Mouse (Mus musculus): ENCODE measurements around the gene Map3k20. TPM values are rescaled to one million over a fixed set of nuclear protein-coding genes. Genes with fewer than 3 reads are reported as not detected.
A peak's percentile ranks its signal among the peaks of the same experiment; 100 is the strongest.

Map3k20 gene
- 7.4 and 9.4 TPM in 2 replicates for polyA plus RNA-seq (2016; fragmentation: Nextera tagmentation; extraction: Ambion mirVana)

DNA sequence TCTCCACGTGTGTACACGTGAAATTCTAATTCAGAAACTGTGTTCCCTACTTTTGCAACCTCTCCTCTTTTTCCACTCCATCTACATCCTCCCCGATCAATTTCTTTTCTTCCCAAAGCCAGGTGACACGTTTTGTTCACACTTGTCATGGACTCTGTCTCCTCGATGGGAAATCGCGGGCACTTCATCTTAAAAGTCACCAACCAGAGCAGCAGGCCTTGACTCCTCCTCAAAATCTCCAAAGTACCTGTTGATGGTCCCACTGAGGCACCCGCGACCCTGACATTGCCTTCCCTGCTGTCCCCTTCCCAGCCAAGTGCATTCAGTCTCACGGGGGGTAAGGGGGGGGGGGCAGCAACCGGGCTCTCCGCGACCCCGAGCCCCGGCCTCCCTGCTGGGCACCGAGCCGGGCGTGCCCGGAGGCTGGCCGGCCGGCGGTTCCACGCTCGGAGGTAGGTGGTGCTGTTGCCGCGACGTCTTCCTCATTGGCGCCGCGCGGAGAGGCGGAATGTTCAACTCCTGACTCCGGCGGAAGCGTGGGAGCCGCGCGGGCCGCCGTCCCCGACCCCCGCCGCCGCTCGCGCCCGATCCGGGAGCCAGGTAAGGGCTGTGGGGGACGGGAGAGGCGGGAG is at the start of gene Map3k20:
TSS of gene Map3k20 (plus strand) at position 382 of the 632 bp plus-strand sequence.
- H3K36me3 ChIP-seq: no peaks in the 10 kb centered on the region
- H3K4me3 ChIP-seq: peak within 1 kb of the TSS; percentile 93
- H3K27me3 ChIP-seq (ENCODE audit: insufficient read depth, poor library complexity, severe bottlenecking): peaks cover 3% of the 10 kb centered on the region; the same call in 1 of the 2 replicates
- WGBS: 2% methylated on average over 50 of the region's 50 CpGs
- no peaks in the 10 kb centered on the region for H3K9me3 ChIP-seq
- H3K27ac ChIP-seq: peak within 1 kb of the TSS; percentile 95
- peaks cover 24% of the 10 kb centered on the region for H3K4me1 ChIP-seq (replicated peaks)
- peak; percentile 80 for DNase-seq (ENCODE audit: low spot score)

- WGBS: 88% methylated on average over 2 of the region's 2 CpGs
- H3K9me3 ChIP-seq: no peaks in the 10 kb centered on the region
- peaks cover 36% of the 10 kb centered on the region for H3K4me1 ChIP-seq (replicated peaks)
- no peaks in the 10 kb centered on the region for H3K36me3 ChIP-seq
- no peak for DNase-seq (ENCODE audit: low spot score)
- H3K4me3 ChIP-seq: no peak overlapping the region
- H3K27ac ChIP-seq: no peak overlapping the region
- H3K27me3 ChIP-seq (ENCODE audit: insufficient read depth, poor library complexity, severe bottlenecking): peaks cover 11% of the 10 kb centered on the region; the same call in 1 of the 2 replicates
Measured at GRCm38 (mm10) chr2:72238421-72238820, 47.0 kb upstream of the Map3k20 start.

DNA sequence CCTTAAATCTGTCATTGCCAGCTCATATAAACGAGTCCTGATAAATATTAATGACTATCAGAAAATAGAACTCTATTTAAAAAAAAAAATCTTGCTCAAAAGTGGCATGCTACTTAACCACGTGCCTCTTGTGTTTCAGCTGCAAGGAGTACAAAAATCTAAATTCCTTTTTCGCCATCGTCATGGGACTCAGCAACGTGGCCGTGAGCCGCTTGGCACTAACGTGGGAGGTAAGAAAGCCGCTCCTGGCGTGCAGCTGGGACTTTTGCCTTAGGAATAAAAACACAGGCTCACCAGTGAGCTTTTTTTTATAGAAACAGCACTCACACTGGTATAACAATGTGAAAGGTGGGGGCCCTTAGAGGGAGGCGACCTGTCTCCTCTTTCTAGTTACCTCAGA is 46.5 kb upstream of the Map3k20 start:
- Histone ChIP-seq H3K4me1 (replicated peaks) (peaks cover 38% of the 10 kb centered on the region), H3K9me3 (no peaks in the 10 kb centered on the region), H3K4me3 (no peak overlapping the region), H3K36me3 (no peaks in the 10 kb centered on the region), H3K27me3 (ENCODE audit: insufficient read depth, poor library complexity, severe bottlenecking) (peaks cover 8% of the 10 kb centered on the region; the same call in 1 of the 2 replicates), H3K27ac (no peak overlapping the region)
- no peak for DNase-seq (ENCODE audit: low spot score)
- WGBS: 77% methylated on average over 11 of the region's 11 CpGs

DNA sequence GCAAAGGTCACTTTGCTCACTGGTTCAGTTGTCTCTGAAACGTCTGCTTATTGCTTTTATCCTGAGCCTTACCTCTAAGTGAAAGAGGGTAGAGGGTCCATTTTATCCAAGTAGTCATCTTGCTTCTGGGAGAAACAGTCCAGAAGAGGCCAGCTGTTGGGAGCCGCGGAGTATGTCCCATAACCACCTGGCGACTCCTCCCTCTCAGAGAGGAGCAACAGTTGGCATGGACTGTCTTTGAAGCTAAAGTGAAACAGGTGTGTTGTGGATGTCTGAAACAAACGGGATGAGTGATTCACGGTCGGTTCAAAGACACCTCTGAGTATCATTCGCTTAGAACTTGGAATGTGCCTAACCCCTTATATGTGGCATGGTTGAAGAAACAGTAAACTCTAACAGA is 46.0 kb upstream of the Map3k20 start:
- H3K4me3 ChIP-seq: no peak overlapping the region
- 93% methylated on average over 8 of the region's 8 CpGs for WGBS

GRCm38 (mm10) chr2:72239993-72240392 is 45.4 kb upstream of the Map3k20 start:
- H3K27ac ChIP-seq: no peak overlapping the region
- no peak for DNase-seq (ENCODE audit: low spot score)
- WGBS: 68% methylated on average over 7 of the region's 7 CpGs

More for the DNA sequence above, 46.0 kb upstream of the Map3k20 start:
- Histone ChIP-seq H3K27ac (no peak overlapping the region), H3K9me3 (no peaks in the 10 kb centered on the region), H3K36me3 (no peaks in the 10 kb centered on the region), H3K4me1 (replicated peaks) (peaks cover 38% of the 10 kb centered on the region), H3K27me3 (ENCODE audit: insufficient read depth, poor library complexity, severe bottlenecking) (peaks cover 6% of the 10 kb centered on the region; the same call in 1 of the 2 replicates)
- DNase-seq (ENCODE audit: low spot score): no peak

GRCm38 (mm10) chr2:72240691-72241090 is 44.7 kb upstream of the Map3k20 start:
- no peak for DNase-seq (ENCODE audit: low spot score)
- Histone ChIP-seq H3K27ac (no peak overlapping the region), H3K36me3 (no peaks in the 10 kb centered on the region), H3K4me1 (replicated peaks) (peaks cover 33% of the 10 kb centered on the region), H3K4me3 (no peak overlapping the region), H3K9me3 (no peaks in the 10 kb centered on the region), H3K27me3 (ENCODE audit: insufficient read depth, poor library complexity, severe bottlenecking) (peaks cover 6% of the 10 kb centered on the region; the same call in 1 of the 2 replicates)
- 76% methylated on average over 7 of the region's 7 CpGs for WGBS

More at GRCm38 (mm10) chr2:72239993-72240392, 45.4 kb upstream of the Map3k20 start:
- Histone ChIP-seq H3K9me3 (no peaks in the 10 kb centered on the region), H3K36me3 (no peaks in the 10 kb centered on the region), H3K4me3 (no peak overlapping the region), H3K4me1 (replicated peaks) (peaks cover 38% of the 10 kb centered on the region), H3K27me3 (ENCODE audit: insufficient read depth, poor library complexity, severe bottlenecking) (peaks cover 6% of the 10 kb centered on the region; the same call in 1 of the 2 replicates)

- no peaks in the 10 kb centered on the region for H3K36me3 ChIP-seq
- peaks cover 6% of the 10 kb centered on the region; the same call in 1 of the 2 replicates for H3K27me3 ChIP-seq (ENCODE audit: insufficient read depth, poor library complexity, severe bottlenecking)
- no peak for DNase-seq (ENCODE audit: low spot score)
- peak overlapping the region; percentile 53 for H3K27ac ChIP-seq
- WGBS: 47% methylated on average over 14 of the region's 14 CpGs
- no peaks in the 10 kb centered on the region for H3K9me3 ChIP-seq
- H3K4me1 ChIP-seq (replicated peaks): peaks cover 32% of the 10 kb centered on the region
- peak overlapping the region; percentile 39 for H3K4me3 ChIP-seq
Measured at GRCm38 (mm10) chr2:72241714-72242472, 43.5 kb upstream of the Map3k20 start.

GRCm38 (mm10) chr2:72242910-72243675 is 42.3 kb upstream of the Map3k20 start:
- 45% methylated on average over 12 of the region's 12 CpGs for WGBS

GRCm38 (mm10) chr2:72245631-72246030 is 39.8 kb upstream of the Map3k20 start:
- no peak for DNase-seq (ENCODE audit: low spot score)
- Histone ChIP-seq H3K36me3 (no peaks in the 10 kb centered on the region), H3K27ac (no peak overlapping the region), H3K4me1 (replicated peaks) (peaks cover 25% of the 10 kb centered on the region), H3K4me3 (no peak overlapping the region), H3K9me3 (no peaks in the 10 kb centered on the region), H3K27me3 (ENCODE audit: insufficient read depth, poor library complexity, severe bottlenecking) (0 out of 2 replicates have a peak, but pooled peaks cover 6% of the 10 kb centered on the region)
- 89% methylated on average over 4 of the region's 4 CpGs for WGBS

More at GRCm38 (mm10) chr2:72242910-72243675, 42.3 kb upstream of the Map3k20 start:
- H3K4me1 ChIP-seq (replicated peaks): peaks cover 32% of the 10 kb centered on the region
- peaks cover 6% of the 10 kb centered on the region; the same call in 1 of the 2 replicates for H3K27me3 ChIP-seq (ENCODE audit: insufficient read depth, poor library complexity, severe bottlenecking)
- H3K36me3 ChIP-seq: no peaks in the 10 kb centered on the region
- H3K9me3 ChIP-seq: no peaks in the 10 kb centered on the region
- H3K27ac ChIP-seq: peak overlapping the region; percentile 50; the same call in 1 of the 2 replicates
- DNase-seq (ENCODE audit: low spot score): no peak
- no peak overlapping the region for H3K4me3 ChIP-seq

DNA sequence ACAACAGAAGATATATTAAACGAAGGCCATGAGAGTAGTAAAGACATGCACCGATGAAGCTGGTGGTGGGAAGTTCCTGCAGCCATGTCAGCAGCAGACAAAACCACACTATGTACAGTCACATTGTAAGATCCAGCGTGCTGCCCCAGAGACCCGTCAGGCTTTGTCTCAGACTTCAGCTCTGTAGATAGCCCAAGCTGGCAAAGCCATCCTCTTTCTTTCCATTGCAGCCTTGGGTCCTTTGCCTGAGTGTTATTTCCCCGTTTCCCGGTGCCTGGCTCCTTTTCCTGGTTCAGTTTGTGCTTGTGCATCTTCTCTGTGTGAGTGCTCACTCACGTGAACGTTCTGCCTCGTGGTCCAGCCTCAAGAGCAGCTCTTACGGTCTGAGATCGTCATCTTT is 39.1 kb upstream of the Map3k20 start:
- no peak for DNase-seq (ENCODE audit: low spot score)
- Histone ChIP-seq H3K27ac (no peak overlapping the region), H3K4me1 (replicated peaks) (peaks cover 22% of the 10 kb centered on the region), H3K4me3 (no peak overlapping the region), H3K27me3 (ENCODE audit: insufficient read depth, poor library complexity, severe bottlenecking) (0 out of 2 replicates have a peak, but pooled peaks cover 6% of the 10 kb centered on the region), H3K36me3 (no peaks in the 10 kb centered on the region), H3K9me3 (no peaks in the 10 kb centered on the region)
- 91% methylated on average over 11 of the region's 11 CpGs for WGBS

DNA sequence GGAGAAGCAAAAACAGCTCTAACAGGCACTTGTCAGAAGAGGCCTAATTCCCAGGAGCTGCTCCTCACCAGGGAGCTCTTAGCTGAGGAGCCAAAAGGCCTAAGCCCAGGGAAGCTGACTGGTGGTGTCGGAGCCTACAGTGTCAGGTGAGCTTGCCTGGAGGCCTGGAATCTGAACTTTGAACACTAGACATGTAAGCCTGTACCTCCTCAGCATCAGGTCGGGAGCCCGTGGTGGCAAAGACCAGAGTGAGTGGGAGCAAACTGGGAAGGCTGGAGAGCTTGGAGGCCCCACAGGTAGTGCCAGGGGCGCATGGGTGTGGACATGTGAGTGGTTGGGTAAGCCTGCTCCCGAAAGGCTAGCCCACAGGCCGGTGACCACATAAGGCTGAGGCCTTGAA is 37.6 kb upstream of the Map3k20 start:
- no peak for DNase-seq (ENCODE audit: low spot score)

More for the DNA sequence above, 37.6 kb upstream of the Map3k20 start:
- no peaks in the 10 kb centered on the region for H3K9me3 ChIP-seq
- WGBS: 90% methylated on average over 6 of the region's 6 CpGs
- H3K27me3 ChIP-seq (ENCODE audit: insufficient read depth, poor library complexity, severe bottlenecking): no peaks in the 10 kb centered on the region
- H3K4me3 ChIP-seq: no peak overlapping the region
- no peaks in the 10 kb centered on the region for H3K36me3 ChIP-seq
- H3K4me1 ChIP-seq (replicated peaks): peaks cover 13% of the 10 kb centered on the region
- no peak overlapping the region for H3K27ac ChIP-seq

Measured in hindbrain, embryonic 10.5 days (tissue).